Mouse (Mus musculus) ZHBTc4 (cell line): ENCODE results near the gene Nlgn2.
A peak's percentile ranks its signal among the peaks of the same experiment; 100 is the strongest.

Experiments used
- DNase-seq: peaks from one replicate; pipeline ENCODE4 v3.0.0-alpha.2; 2011; ENCODE audit warnings: low read depth, low spot score

The Nlgn2 gene

GRCm38 (mm10) chr11:69828832-69829231 lies 8.8 kb downstream of the Nlgn2 start:
- peak; percentile 36 for DNase-seq

DNA sequence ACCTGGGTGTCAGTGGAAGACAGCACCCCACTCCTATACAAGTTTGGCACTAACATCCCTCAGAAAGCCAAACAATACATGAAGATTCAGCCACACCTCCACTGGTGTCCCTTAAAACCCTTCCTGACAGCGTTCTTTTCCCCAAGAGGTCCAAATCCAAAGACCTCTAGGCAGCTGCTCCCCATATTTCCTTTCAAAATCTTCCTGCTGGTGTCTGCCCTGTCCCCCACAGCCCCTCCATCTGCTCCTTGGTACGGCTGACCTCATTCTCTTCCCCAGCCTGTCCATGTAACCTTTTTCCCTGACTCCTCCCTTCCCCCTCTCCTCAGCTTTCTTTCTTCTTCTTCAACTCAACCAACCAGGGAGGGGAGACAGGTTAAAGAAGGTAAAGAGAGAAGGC lies 14.1 kb downstream of the Nlgn2 start:
- no peak for DNase-seq

GRCm38 (mm10) chr11:69822080-69822479 lies 15.5 kb downstream of the Nlgn2 start, which contains the start of gene Spem1:
TSS of gene Spem1 (minus strand) at chr11:69822180.
- DNase-seq = no peak

DNA sequence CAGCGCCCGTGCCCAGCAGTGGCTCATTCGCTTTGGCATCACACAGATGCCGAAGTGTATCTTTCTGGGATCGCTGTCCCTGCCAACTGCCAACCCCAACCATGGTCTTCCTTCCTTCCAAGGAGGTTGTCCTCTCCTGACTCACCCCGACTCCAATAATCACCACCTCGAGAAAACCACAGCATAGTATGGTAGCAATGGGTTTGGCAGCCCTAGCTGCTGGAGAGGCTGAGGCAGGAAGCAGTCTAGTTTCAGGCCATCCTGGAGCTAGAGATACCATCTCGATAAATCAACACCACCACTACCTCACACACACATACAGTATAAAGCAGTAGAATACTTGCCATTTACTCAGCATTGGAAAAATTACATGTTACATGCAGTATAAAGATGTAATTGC lies 18.7 kb downstream of the Nlgn2 start:
- DNase-seq = no peak

DNA sequence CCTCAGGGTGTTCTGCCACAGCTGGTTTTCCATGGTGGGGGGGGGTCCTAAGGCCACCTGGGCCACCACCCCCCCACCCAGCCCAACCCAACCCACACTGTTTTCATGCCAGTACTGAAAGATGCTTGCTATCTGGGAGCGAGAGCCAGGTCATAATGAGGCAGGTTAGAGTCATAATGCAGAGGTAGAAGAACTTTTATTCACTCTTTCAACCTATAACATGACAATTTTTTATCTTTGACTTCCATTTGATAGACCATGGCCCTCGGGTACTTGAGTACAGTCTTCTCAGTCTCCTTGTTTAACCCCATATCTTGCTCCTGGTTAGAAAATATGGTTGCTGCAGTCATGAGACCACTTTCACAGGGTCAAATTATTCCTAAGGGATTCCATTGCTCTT lies 19.2 kb downstream of the Nlgn2 start, which contains the start of gene Spem2:
TSS of gene Spem2 (minus strand) at position 101 of the 400 bp plus-strand sequence.
- no peak for DNase-seq

DNA sequence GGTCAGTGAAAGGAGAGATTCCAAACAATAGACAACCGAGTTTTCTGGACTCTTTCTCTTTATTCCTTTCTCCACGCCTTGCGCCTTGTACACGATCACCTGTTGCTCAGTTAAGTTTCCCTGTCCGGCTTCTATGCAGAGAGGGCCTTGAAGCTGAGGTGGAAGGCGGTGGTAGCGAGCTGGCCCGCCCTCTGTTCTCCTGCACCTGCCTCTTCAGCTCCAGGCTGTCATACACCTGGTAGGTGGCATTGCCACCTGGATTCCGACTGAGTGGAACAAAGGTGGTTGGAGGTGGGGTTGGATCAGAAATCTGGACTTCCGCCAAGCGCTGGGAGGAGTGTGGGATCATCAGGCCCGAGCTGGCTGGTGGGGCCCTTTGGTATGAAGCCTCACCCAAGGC lies 21.1 kb downstream of the Nlgn2 start:
- no peak for DNase-seq

GRCm38 (mm10) chr11:69815155-69815554 lies 22.4 kb downstream of the Nlgn2 start, which contains the start of gene Gm39566:
TSS of gene Gm39566 (minus strand) at chr11:69815298.
- no peak for DNase-seq

- DNase-seq = no peak
Measured at GRCm38 (mm10) chr11:69810280-69810679, 27.3 kb downstream of the Nlgn2 start.

DNA sequence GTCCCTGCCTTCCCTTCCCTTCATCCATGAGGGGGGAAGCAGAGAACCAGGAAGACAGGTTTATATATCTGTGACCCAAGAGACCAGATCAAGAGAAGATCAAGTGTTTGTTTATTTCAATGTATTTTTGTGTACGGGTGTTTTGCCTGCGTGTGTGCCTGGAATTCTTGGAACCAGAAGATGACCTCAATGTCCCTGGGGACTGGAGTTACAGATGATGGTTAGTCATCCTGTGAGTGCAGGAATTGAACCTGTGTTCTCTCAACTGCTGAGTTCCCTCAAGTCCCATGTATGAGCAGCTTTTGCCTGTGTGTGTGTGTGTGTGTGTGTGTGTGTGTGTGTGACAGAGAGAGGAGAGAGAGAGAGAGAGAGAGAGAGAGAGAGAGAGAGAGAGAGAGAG lies 29.9 kb downstream of the Nlgn2 start:
- no peak for DNase-seq

GRCm38 (mm10) chr11:69806378-69806777 lies 31.2 kb downstream of the Nlgn2 start:
- no peak for DNase-seq

DNA sequence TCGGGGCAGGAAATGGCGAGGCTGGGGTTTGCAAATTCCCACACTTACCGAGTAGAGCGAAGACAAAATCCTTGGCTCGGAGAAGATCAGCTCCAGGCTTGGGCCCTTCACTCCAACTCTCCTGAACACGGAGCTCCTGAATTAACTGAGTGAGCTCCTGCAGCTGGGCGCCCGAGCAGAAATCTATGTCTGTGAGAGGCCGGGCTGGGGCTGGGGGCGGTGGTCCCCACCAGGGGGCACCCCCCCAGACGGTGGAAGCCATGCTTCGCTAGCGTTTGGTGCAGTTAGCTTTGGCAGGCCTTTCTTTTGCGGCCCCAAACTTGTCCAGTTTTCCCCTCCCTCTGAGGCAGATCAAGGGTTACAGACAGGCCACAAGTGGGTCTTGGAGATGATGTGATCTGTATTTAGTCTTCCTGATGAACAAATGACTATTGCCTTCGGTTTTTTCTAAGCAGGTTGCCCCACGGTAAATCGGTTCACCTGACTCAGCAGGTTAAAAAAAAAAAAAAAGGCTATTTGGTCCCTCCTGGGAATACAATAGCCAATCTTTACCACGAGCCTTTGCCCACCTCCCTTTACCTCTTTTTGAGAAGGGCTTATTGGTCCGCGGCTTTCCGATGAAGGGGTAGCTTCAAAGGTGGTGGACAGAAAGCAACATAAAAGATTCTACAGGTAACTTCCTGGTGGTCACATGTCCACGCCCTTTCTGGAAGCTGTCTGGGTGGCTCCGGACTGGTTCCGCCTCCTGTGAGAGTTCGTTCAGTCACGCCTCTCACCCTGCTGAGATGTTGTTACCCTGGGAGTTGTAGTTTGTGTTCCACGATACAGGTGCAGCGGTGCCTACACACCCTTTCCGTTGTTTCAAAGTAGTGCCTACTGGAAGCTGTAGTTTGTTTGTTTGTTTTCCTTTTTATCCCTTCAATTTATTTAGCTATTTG lies 32.3 kb downstream of the Nlgn2 start, which contains the start of gene Tmem102:
TSS of gene Tmem102 (minus strand) at position 653 of the 938 bp plus-strand sequence.
- DNase-seq = peak; percentile 85

- DNase-seq = no peak
Measured at GRCm38 (mm10) chr11:69804652-69804940, 33.0 kb downstream of the Nlgn2 start.

DNA sequence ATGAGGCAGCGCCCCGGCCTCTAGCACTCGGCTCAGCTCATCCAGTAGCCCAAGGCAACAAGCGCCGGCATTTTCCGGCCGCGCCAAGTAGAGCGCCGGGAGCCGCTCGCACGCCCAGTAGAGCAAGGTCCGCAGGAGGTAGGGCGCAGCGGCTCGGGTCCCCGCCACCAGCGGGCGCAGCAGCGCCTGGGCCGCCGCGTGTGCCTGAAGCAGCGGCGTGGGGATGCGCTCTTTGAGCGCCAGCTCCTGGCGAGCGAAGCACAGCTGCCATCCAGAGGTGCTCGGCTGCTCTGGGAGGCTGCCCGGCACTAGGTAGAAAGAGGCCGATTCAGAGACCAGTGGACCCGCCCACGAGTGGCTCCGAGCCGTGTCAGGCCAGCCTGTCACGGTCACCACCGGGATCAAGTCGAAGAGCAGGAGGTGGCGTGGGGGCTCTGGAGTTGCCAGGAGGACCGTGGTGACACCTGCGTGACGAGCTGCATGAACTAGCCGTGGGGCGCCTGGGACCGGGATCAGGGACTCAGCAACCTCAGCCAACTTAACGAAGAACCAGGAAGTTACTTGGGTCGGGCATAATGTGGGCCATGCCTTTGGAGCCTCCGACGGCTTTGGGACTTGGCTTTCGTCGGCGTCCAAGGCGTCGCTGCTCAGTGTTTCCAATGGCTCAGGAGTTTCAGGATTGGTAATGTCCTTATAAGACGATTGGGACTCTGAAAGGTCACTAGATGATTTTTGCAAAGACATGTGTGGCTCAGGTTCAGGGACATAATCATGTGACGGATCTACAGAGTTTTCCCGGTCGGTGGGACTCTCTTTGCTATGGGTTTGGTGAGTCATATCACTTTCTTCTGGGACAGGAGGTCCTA lies 33.6 kb downstream of the Nlgn2 start:
- DNase-seq = peak; percentile 91

DNA sequence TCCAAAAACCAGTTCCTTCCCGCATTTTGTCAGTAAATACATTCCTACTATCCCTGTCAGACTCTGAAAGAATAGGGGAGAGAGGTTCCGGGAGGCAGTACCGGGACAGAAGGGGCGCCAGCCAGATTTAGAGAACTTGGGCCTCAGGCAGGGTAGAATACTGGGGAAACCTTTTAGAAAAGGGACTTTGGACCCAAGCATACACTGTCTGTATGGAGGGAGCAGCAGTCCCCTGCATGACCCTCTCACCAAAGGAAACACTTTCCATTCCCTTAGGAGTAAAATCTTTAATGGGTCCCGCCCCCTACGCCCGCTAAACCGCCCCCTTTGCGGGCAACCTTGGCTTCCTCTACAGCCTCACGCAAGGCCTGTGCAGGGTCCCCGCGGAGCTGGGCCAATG lies 34.3 kb downstream of the Nlgn2 start:
- DNase-seq = no peak

GRCm38 (mm10) chr11:69802648-69803105 lies 34.9 kb downstream of the Nlgn2 start:
- peak; percentile 90 for DNase-seq

DNA sequence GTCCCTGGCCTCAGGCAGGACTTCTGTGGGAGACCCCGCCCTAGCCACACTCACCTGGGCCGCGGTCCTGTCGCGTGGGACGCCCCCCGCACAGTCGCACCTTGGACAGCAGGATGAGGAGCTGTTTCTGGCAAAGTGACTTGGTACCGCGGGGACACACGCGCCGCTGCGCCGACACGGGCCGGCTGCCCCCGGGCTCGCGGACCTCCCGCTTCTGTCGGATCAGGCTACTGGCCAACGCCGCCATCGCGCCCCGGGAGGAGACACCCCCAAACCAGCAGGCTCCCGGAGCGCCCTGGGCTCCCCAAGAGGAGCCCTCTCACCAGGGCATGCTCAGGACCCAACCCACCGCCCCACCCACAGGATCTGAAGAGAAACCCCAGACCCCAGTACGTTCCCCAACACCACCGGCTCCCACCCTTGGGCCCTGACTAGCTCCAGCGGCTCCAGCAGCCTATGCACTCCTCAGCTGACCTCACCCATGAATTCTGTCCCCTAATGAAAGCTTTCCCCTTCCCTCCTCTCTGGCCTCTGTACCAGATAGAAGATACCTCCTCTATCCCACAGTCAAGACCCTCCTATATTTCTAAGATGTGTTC lies 36.1 kb downstream of the Nlgn2 start, which contains the start of gene Fgf11:
TSS of gene Fgf11 (minus strand) at position 479 of the 599 bp plus-strand sequence.
- no peak for DNase-seq

GRCm38 (mm10) chr11:69800392-69801197 lies 37.0 kb downstream of the Nlgn2 start:
- peak; percentile 77 for DNase-seq

GRCm38 (mm10) chr11:69800138-69800391 lies 37.5 kb downstream of the Nlgn2 start:
- DNase-seq = no peak

GRCm38 (mm10) chr11:69799394-69800137 lies 38.0 kb downstream of the Nlgn2 start:
- DNase-seq = peak; percentile 46

GRCm38 (mm10) chr11:69797924-69798323 lies 39.7 kb downstream of the Nlgn2 start:
- no peak for DNase-seq
